Comparison of ENCODE assay signal across 24 mouse cellular contexts in genomic region chr8:55476923-55477322, GRCm38 (mm10).
A peak's percentile ranks its signal among the peaks of the same experiment; 100 is the strongest.
DNase-seq lines count a peak whose midpoint lies in the region; ATAC-seq lines count a peak whose summit lies in the region.
"Had no signal": no experiment of that assay in that cellular context is flagged by ENCODE, and none has a peak within 500 bp of the region (broad histone marks: within the 10 kb centered on the region; RNA-seq: fewer than 3 reads in every experiment).

No protein-coding gene starts in this region.

- H3K27ac ChIP-seq in heart, embryonic 12.5 days (ENCODE audit: poor library complexity, severe bottlenecking): no peak overlapping the region
- H3K27ac ChIP-seq in kidney, embryonic 16.5 days (ENCODE audit: low read length): no peak overlapping the region
- H3K27ac ChIP-seq: embryonic facial prominence, embryonic 10.5 days; embryonic facial prominence, embryonic 12.5 days; forebrain, embryonic 13.5 days; forebrain, embryonic 15.5 days had no signal

- H3K27me3 ChIP-seq in heart, embryonic 12.5 days (replicated peaks): no peaks in the 10 kb centered on the region
- H3K27me3 ChIP-seq in kidney, embryonic 16.5 days (ENCODE audit: insufficient read depth, low read length): no peaks in the 10 kb centered on the region
- H3K27me3 ChIP-seq: CH12.LX; embryonic facial prominence, embryonic 12.5 days; forebrain, embryonic 13.5 days; forebrain, embryonic 15.5 days; Patski had no signal

- peak; percentile 90 for DNase-seq in heart, adult 11 months
- DNase-seq in kidney, adult 9 months: peak; percentile 34
- DNase-seq in testis, postnatal 10 days (ENCODE audit: low spot score): peak; percentile 41
- DNase-seq in testis, postnatal 14 days (ENCODE audit: low spot score): no peak
- DNase-seq: adrenal gland, adult 8-10 months; adrenal gland, postnatal 14 days; adrenal gland, postnatal 36 days; B cell, adult 2 months; cerebellum, adult 11-12 months; cerebellum, adult 2 months; cerebellum, adult 9-10 months; cerebellum, postnatal 10 days; cerebellum, postnatal 25 days had no signal

- 0 out of 2 replicates have a peak, but pooled peaks cover 4% of the 10 kb centered on the region for H3K9me3 ChIP-seq in heart, embryonic 12.5 days (replicated peaks)
- H3K9me3 ChIP-seq in kidney, embryonic 16.5 days (ENCODE audit: low read length): no peaks in the 10 kb centered on the region
- H3K9me3 ChIP-seq: embryonic facial prominence, embryonic 10.5 days; embryonic facial prominence, embryonic 12.5 days; forebrain, embryonic 13.5 days; forebrain, embryonic 15.5 days; G1E had no signal

- no peak for ATAC-seq in heart, embryonic 12.5 days (ENCODE audit: insufficient number of reproducible peaks, low FRiP score)
- ATAC-seq in kidney, embryonic 16.5 days (ENCODE audit: low FRiP score, low TSS enrichment): no peak
- ATAC-seq: activated CD4-positive, CD25-positive, alpha-beta regulatory T cell, adult 4 months; CD4-positive, CD25-positive, alpha-beta regulatory T cell, adult 4 months; forebrain, embryonic 13.5 days; forebrain, embryonic 15.5 days; Patski had no signal

- H3K4me3 ChIP-seq in heart, embryonic 12.5 days: no peak overlapping the region
- no peak overlapping the region for H3K4me3 ChIP-seq in kidney, embryonic 16.5 days (ENCODE audit: low read length)
- H3K4me3 ChIP-seq: embryonic facial prominence, embryonic 10.5 days; embryonic facial prominence, embryonic 12.5 days; forebrain, embryonic 13.5 days; forebrain, embryonic 15.5 days had no signal

- H3K4me1 ChIP-seq in heart, embryonic 12.5 days (replicated peaks): no peaks in the 10 kb centered on the region
- no peaks in the 10 kb centered on the region for H3K4me1 ChIP-seq in kidney, embryonic 16.5 days (ENCODE audit: insufficient read depth, low read length)
- H3K4me1 ChIP-seq: embryonic facial prominence, embryonic 10.5 days; embryonic facial prominence, embryonic 12.5 days; forebrain, embryonic 13.5 days; forebrain, embryonic 15.5 days had no signal

- H3K4me2 ChIP-seq in heart, embryonic 12.5 days: no peak overlapping the region
- H3K4me2 ChIP-seq in kidney, embryonic 16.5 days (replicated peaks; ENCODE audit: low read depth, low read length): no peak overlapping the region
- H3K4me2 ChIP-seq: embryonic facial prominence, embryonic 12.5 days; forebrain, embryonic 13.5 days; forebrain, embryonic 15.5 days had no signal

- H3K36me3 ChIP-seq in heart, embryonic 12.5 days: no peaks in the 10 kb centered on the region
- H3K36me3 ChIP-seq in kidney, embryonic 16.5 days (ENCODE audit: insufficient read depth, low read length): no peaks in the 10 kb centered on the region
- H3K36me3 ChIP-seq: embryonic facial prominence, embryonic 10.5 days; embryonic facial prominence, embryonic 12.5 days; forebrain, embryonic 15.5 days; G1E had no signal

- no peak overlapping the region for H3K9ac ChIP-seq in heart, embryonic 12.5 days
- no peak overlapping the region for H3K9ac ChIP-seq in kidney, embryonic 16.5 days (replicated peaks; ENCODE audit: low read length)
- H3K9ac ChIP-seq: embryonic facial prominence, embryonic 12.5 days; forebrain, embryonic 13.5 days; forebrain, embryonic 15.5 days had no signal

- WGBS in heart, embryonic 12.5 days: 41% methylated on average over 1 of the region's 1 CpGs
- WGBS in kidney, embryonic 16.5 days: 48% methylated on average over 1 of the region's 1 CpGs
